Mouse (Mus musculus): ENCODE measurements around the gene Gm26920.

DNA sequence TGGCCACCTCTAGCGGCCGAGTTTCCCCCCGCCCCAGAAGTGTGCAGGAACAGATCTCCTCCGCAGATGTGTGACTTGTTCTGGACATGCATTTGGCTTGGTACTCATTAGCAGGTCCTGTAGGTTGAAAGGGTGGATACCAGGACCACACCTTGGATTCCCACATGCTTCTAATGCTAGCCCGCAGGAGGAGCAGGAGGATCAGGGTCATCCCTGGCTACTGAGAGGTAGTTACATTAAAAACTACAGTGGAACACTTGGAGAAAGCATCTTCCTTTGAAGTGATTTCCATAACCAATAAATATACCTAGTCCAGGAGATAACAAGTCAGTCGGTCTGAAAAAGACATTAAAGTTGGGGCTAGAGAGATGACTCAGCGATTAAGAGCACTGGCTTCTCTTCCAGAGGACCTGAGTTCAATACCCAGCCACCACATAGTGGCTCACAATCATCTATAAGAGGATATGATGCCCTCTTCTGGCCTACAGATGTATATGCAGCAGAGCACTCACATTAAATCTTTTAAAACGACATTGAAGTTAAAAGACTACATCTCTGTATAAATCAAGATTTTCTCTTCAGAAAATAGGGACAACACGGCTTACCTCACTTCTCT, 868 bp upstream of the Gm26920 start:
- TF ChIP-seq EP300 (IDR thresholded peaks at IDR 0.05) (no peak), CTCF (IDR thresholded peaks at IDR 0.05) (peak; percentile 74)

Measured in lung, postnatal 0 days (tissue).